Mouse (Mus musculus) stomach, postnatal 0 days (tissue): ENCODE data around the gene Ubxn4.
"Not testable (repeated sequence)": the region's sequence is repeated elsewhere in the genome, so short reads cannot be mapped to it uniquely, and the experiment has no call there.

Experiments used
- CTCF ChIP-seq: IDR thresholded peaks from 2 replicates; pipeline ENCODE4 v1.5.1; 2016; ENCODE audit warnings: antibody characterized with exemption, low read depth, mild to moderate bottlenecking, moderate library complexity
- EP300 ChIP-seq: optimal IDR thresholded peaks from 2 replicates; pipeline ENCODE3; 2016; ENCODE audit warnings: antibody characterized with exemption

DNA sequence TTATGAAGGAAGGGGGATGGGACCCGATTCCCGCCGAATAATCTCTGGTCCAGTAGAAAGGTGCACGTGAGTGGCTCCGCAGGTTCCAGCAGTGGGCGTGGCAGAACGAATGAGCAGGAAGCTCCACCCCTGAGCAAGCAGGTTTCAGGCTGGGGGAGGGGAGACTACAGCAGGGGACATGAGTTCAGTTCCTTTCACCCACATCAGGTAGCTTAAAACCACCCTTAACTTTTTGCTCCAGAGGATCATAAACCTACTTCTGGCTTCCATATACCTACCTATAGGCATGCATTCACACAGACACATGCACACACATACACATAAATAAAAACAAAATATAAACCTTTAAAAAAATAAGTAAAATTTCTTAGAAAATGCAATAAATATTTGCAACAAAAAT, 23.3 kb downstream of the Ubxn4 start:
- TF ChIP-seq CTCF, EP300: not testable (repeated sequence)
